Mouse (Mus musculus) lung, postnatal 0 days (tissue): ENCODE measurements around the gene Taf13.
"Not testable (repeated sequence)": the region's sequence is repeated elsewhere in the genome, so short reads cannot be mapped to it uniquely, and the experiment has no call there.

Experiments used
- CTCF ChIP-seq: IDR thresholded peaks from 2 replicates; pipeline ENCODE4 v1.5.1; 2016; ENCODE audit warnings: antibody characterized with exemption, mild to moderate bottlenecking
- EP300 ChIP-seq: IDR thresholded peaks from 2 replicates; pipeline ENCODE4 v1.6.1; 2016; ENCODE audit warnings: antibody characterized with exemption, mild to moderate bottlenecking, control low read depth

DNA sequence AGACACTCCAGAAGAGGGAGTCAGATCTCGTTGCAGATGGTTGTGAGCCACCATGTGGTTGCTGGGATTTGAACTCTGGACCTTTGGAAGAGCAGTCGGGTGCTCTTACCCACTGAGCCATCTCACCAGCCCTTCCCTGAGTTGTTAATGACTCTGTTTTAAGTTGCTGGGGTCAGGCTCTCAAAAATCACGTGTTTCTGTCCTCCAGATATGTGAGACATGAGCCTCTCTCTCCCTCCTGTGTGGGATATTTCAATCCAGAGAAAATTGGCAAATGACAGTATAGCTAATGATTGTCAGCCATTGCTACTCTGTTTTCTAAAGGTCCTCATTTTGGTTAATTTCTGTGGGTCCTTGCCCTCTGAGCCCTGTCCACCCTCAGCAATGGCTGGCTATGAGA is 1.9 kb upstream of the Taf13 start:
- TF ChIP-seq CTCF, EP300: not testable (repeated sequence)
